Mouse (Mus musculus) testis, adult 2 months (tissue): ENCODE results near the gene 1600012H06Rik. TPM values are rescaled to one million over a fixed set of nuclear protein-coding genes. Genes with fewer than 3 reads are reported as not detected.
A peak's percentile ranks its signal among the peaks of the same experiment; 100 is the strongest.
"Not testable (repeated sequence)": the region's sequence is repeated elsewhere in the genome, so short reads cannot be mapped to it uniquely, and the experiment has no call there.

Experiments
- H3K27ac ChIP-seq: fragments of 200-500 bp; 2 replicates; pipeline ENCODE4 v1.5.1; 2012; ENCODE audit warnings: low read depth, low read length; ENCODE audit not compliant: control insufficient read depth, insufficient read depth
- H3K27me3 ChIP-seq: fragments of 200-500 bp; 2 replicates; pipeline ENCODE4 v1.6.1; 2012; ENCODE audit warnings: mild to moderate bottlenecking, low read length, moderate library complexity; ENCODE audit not compliant: control insufficient read depth, insufficient read depth
- H3K36me3 ChIP-seq: fragments of 200-500 bp; 2 replicates; pipeline ENCODE4 v1.6.1; 2012; ENCODE audit warnings: mild to moderate bottlenecking, low read length; ENCODE audit not compliant: control insufficient read depth, insufficient read depth
- H3K4me1 ChIP-seq: fragments of 200-500 bp; 2 replicates; pipeline ENCODE4 v1.6.1; 2012; ENCODE audit warnings: low read length; ENCODE audit not compliant: control insufficient read depth, insufficient read depth
- H3K4me3 ChIP-seq: fragments of 200-500 bp; 2 replicates; pipeline ENCODE4 v1.5.1; 2012; ENCODE audit warnings: low read depth, mild to moderate bottlenecking, low read length, moderate library complexity, mixed read lengths; ENCODE audit not compliant: control insufficient read depth
- CTCF ChIP-seq: fragments of 200-500 bp; IDR thresholded peaks from 2 replicates; pipeline ENCODE4 v1.5.1; 2012; ENCODE audit warnings: low read depth, mild to moderate bottlenecking, inconsistent platforms, low read length, moderate library complexity; ENCODE audit not compliant: control insufficient read depth, insufficient read depth, insufficient replicate concordance
- POLR2A ChIP-seq: fragments of 200-500 bp; IDR thresholded peaks from 2 replicates; pipeline ENCODE4 v1.6.1; 2012; ENCODE audit warnings: low read depth, mild to moderate bottlenecking, inconsistent platforms, low read length, moderate library complexity; ENCODE audit not compliant: control insufficient read depth
- polyA plus RNA-seq: library from polyadenylated mRNA; depleted of rRNA; stranded (reverse); fragments of >200 nt; gene quantifications from 2 replicates; pipeline ENCODE4 v1.2.3, GENCODE M21; 2012; rRNA removed

1600012H06Rik gene
- polyA plus RNA-seq: 10.5 and 13.8 TPM in 2 replicates

DNA sequence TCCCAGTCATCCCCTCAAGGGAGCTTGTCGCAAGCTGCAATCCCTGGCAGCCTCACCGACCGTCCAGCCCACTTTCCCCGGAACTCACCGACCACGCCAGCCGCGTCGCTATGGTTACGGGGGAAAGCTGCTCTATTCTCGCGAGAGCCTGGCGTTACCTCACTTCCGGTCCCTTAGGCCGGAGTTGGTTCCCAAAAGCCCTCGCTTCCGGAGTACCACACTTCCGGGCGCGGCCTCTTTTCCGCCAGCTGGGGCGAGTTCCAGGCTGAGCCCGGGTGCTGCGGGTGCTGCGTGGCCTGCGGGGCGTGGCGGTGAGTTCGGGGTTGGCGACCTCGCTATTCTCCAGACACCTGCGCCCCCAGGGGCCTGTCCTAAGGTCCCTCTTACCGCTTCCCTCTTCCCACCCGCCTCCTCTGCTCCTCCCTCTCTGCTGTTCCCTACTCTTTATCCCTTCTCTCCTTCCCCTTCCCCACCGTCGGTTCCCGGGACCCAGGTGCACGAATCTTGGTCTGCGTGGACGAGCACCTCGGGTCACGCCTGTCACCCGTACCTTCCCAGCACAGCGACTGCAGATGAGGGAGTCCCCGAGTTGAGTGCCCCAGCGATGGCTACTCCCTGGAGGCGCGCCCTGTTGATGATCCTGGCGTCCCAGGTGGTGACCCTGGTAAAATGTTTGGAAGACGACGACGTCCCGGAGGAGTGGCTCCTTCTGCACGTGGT lies at the start of gene 1600012H06Rik, which contains the start of gene Wdr27:
Gene 1600012H06Rik, plus strand, starts transcription at position 176 of the 720 bp plus-strand sequence.
Gene Wdr27, minus strand, starts transcription at position 150 of the 720 bp plus-strand sequence.
- H3K4me3 ChIP-seq: peak within 1 kb of the TSS; percentile 89
- no peaks in the 10 kb centered on the region for H3K36me3 ChIP-seq
- no peaks in the 10 kb centered on the region for H3K27me3 ChIP-seq
- peak within 1 kb of the TSS; percentile 84 for H3K27ac ChIP-seq
- peak; percentile 98 for TF ChIP-seq POLR2A
- no peak for TF ChIP-seq CTCF
- peaks cover 5% of the 10 kb centered on the region; the same call in 1 of the 2 replicates for H3K4me1 ChIP-seq

- not testable (repeated sequence) for H3K27me3 ChIP-seq
Measured at GRCm38 (mm10) chr17:14895058-14895457, 47.9 kb upstream of the 1600012H06Rik start.

GRCm38 (mm10) chr17:14898972-14899371 lies 44.0 kb upstream of the 1600012H06Rik start:
- no peak for TF ChIP-seq POLR2A
- Histone ChIP-seq H3K4me3 (no peak overlapping the region), H3K27me3 (no peaks in the 10 kb centered on the region), H3K36me3 (no peaks in the 10 kb centered on the region; the same call in 1 of the 2 replicates), H3K4me1 (no peaks in the 10 kb centered on the region), H3K27ac (no peak overlapping the region)

More at GRCm38 (mm10) chr17:14895058-14895457, 47.9 kb upstream of the 1600012H06Rik start:
- H3K4me1 ChIP-seq, H3K27ac ChIP-seq, H3K36me3 ChIP-seq, H3K4me3 ChIP-seq: not testable (repeated sequence)

- no peaks in the 10 kb centered on the region; the same call in 1 of the 2 replicates for H3K36me3 ChIP-seq
- no peaks in the 10 kb centered on the region for H3K27me3 ChIP-seq
- no peak overlapping the region for H3K27ac ChIP-seq
- no peak overlapping the region for H3K4me3 ChIP-seq
- no peak for TF ChIP-seq POLR2A
- no peak for TF ChIP-seq CTCF
- H3K4me1 ChIP-seq: no peaks in the 10 kb centered on the region
Measured at GRCm38 (mm10) chr17:14903212-14903611, 39.8 kb upstream of the 1600012H06Rik start.

- Histone ChIP-seq H3K27ac (no peak overlapping the region), H3K36me3 (no peaks in the 10 kb centered on the region; the same call in 1 of the 2 replicates), H3K4me1 (no peaks in the 10 kb centered on the region), H3K4me3 (no peak overlapping the region), H3K27me3 (no peaks in the 10 kb centered on the region)
- TF ChIP-seq CTCF: no peak
- no peak for TF ChIP-seq POLR2A
Measured at GRCm38 (mm10) chr17:14904206-14904605, 38.8 kb upstream of the 1600012H06Rik start.

DNA sequence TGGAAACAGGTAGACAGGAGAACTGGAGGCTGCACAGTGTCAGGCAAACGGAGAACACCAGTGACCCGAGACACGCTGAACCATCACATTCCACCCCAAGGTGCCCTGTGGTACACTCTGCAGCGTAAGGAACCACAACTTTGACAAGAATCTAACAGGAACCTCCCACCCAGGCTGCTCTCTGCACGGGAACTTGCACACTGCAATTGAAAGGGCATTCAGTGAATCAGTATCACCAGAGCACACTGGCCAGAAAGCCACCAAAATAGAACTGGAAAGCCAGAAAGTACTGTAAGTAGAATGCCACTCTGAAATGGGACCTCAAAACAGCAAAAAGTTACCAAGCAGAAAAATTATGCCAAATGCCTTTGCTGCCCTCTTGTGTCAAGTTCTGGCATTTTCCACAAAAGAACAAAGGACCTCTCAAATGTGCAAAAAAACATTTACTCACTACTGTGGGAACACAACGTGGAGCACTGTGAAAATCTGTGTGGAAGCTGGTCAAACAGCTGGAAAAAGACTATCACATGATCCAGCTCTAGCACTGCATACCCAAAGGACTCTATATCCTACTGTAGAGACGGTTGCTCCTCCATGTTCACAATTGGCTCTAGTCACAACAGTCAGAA lies 38.2 kb upstream of the 1600012H06Rik start:
- Histone ChIP-seq H3K27me3 (no peaks in the 10 kb centered on the region), H3K4me3 (no peak overlapping the region), H3K36me3 (no peaks in the 10 kb centered on the region; the same call in 1 of the 2 replicates), H3K4me1 (no peaks in the 10 kb centered on the region), H3K27ac (no peak overlapping the region)
- no peak for TF ChIP-seq CTCF
- no peak for TF ChIP-seq POLR2A

GRCm38 (mm10) chr17:14906611-14907010 lies 36.4 kb upstream of the 1600012H06Rik start:
- no peaks in the 10 kb centered on the region for H3K27me3 ChIP-seq
- H3K27ac ChIP-seq: no peak overlapping the region
- no peak overlapping the region for H3K4me3 ChIP-seq
- no peaks in the 10 kb centered on the region for H3K4me1 ChIP-seq
- TF ChIP-seq CTCF: no peak
- TF ChIP-seq POLR2A: no peak
- H3K36me3 ChIP-seq: no peaks in the 10 kb centered on the region; the same call in 1 of the 2 replicates

- no peaks in the 10 kb centered on the region for H3K4me1 ChIP-seq
- no peak overlapping the region for H3K4me3 ChIP-seq
- no peaks in the 10 kb centered on the region for H3K27me3 ChIP-seq
- H3K36me3 ChIP-seq: no peaks in the 10 kb centered on the region; the same call in 1 of the 2 replicates
- TF ChIP-seq POLR2A (no peak), CTCF (no peak)
- H3K27ac ChIP-seq: no peak overlapping the region
Measured at GRCm38 (mm10) chr17:14907136-14907535, 35.8 kb upstream of the 1600012H06Rik start.
